Mouse (Mus musculus): ENCODE measurements at regions not wholly inside any gene's neighbourhood (a gene's known extent, or its start where the extent isn't known, plus 50 kb on each side); places are given as distances from the start of the nearest gene placed in this dataset.

DNA sequence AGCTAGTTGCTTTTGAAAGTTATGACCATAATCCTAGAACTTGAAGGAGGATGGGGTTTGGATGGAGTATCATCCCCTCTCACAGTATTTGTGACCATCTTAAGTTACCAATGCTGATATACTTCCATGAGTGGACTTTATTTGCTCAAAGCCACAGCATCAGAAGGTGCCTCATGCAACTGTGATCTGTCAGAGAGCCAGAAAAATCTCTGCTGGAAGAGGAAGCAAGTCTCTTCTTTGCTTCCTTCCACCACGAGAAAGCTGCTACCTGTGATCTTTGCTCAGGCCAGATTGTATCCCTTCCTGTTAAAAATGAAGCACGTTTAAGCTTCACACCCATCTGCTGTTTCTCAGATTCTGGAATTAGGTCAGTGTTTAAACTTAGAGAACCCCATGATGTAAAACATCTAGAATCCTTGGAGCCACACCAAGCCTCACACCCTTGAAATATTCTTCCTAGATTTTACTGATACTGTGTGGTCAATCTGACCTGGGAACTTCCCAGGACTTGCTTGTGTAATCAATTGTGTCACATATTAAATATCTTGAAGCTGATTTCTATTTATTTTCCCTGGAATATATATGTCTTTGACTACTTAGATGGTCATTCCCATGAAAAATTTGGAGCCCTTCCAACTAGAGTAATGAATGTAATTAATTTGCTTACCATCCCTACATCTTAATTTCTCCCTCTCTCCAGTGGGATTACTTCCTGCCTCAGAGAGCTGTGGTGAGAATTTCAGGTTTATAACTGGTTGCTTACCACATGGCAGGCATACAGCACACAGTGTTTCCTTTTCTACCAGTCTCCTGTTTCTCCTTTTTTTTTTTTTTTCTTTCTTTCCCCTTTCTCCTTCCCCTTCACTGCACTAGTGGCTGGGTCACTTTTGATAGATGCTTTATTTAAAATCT lies 56.5 kb upstream of the Tmem229a start:
- TF ChIP-seq POLR2A (IDR thresholded peaks at IDR 0.05; ENCODE audit: borderline replicate concordance, insufficient read depth, low read length) (no peak), CTCF (IDR thresholded peaks at IDR 0.05; ENCODE audit: borderline replicate concordance, insufficient read depth, low read depth, low read length) (no peak)
